Mouse (Mus musculus) bone marrow, adult 2 months (tissue): ENCODE measurements at regions not wholly inside any gene's neighbourhood (a gene's known extent, or its start where the extent isn't known, plus 50 kb on each side); places are given as distances from the start of the nearest gene placed in this dataset.

Experiments
- CTCF ChIP-seq: fragments of 200-500 bp; IDR thresholded peaks from 2 replicates; pipeline ENCODE4 v1.5.1; 2011; ENCODE audit warnings: low read length, control low read depth; ENCODE audit not compliant: control insufficient read depth, insufficient read depth
- POLR2A ChIP-seq: fragments of 200-500 bp; IDR thresholded peaks from 2 replicates; pipeline ENCODE4 v1.6.1; 2011; ENCODE audit warnings: low read depth, mild to moderate bottlenecking, control low read depth, low read length, borderline replicate concordance; ENCODE audit not compliant: control insufficient read depth

- TF ChIP-seq CTCF (peak; percentile 84), POLR2A (no peak)
Observed at GRCm38 (mm10) chr6:67169873-67170673, 67.9 kb upstream of the Serbp1 start.
